Mouse (Mus musculus) spleen, adult 2 months (tissue): Measurements from ENCODE around the gene Zfp628. TPM values are rescaled to one million over a fixed set of nuclear protein-coding genes. Genes with fewer than 3 reads are reported as not detected.
A peak's percentile ranks its signal among the peaks of the same experiment; 100 is the strongest.

Experiments
- DNase-seq, 2 experiments: peaks; one replicate each; pipeline versions ENCODE4 v3.0.0 to v3.0.0-alpha.2; 2012 to 2021; ENCODE audit warnings: low spot score in 2 of 2, low read depth in 1 of 2
- H3K27ac ChIP-seq: fragments of 200-500 bp; 2 replicates; pipeline ENCODE4 v1.5.1; 2012; ENCODE audit warnings: low read length, inconsistent platforms; ENCODE audit not compliant: insufficient read depth
- H3K27me3 ChIP-seq: fragments of 200-500 bp; 2 replicates; pipeline ENCODE4 v1.6.1; 2012; ENCODE audit warnings: mild to moderate bottlenecking, moderate library complexity, low read length, inconsistent platforms; ENCODE audit not compliant: control insufficient read depth, insufficient read depth
- H3K36me3 ChIP-seq: fragments of 200-500 bp; 2 replicates; pipeline ENCODE4 v1.6.1; 2012; ENCODE audit warnings: mild to moderate bottlenecking, low read length, inconsistent platforms; ENCODE audit not compliant: control insufficient read depth, insufficient read depth
- H3K4me1 ChIP-seq: fragments of 200-500 bp; 2 replicates; pipeline ENCODE4 v1.6.1; 2011; ENCODE audit warnings: inconsistent platforms; ENCODE audit not compliant: control insufficient read depth, insufficient read depth, insufficient read length
- H3K4me3 ChIP-seq: fragments of 200-500 bp; 2 replicates; pipeline ENCODE4 v1.5.1; 2011; ENCODE audit warnings: mild to moderate bottlenecking, inconsistent platforms; ENCODE audit not compliant: insufficient read depth, insufficient read length; ENCODE audit errors: extremely low read depth
- CTCF ChIP-seq: fragments of 200-500 bp; IDR thresholded peaks from 2 replicates; pipeline ENCODE4 v1.5.1; 2011; ENCODE audit warnings: mild to moderate bottlenecking, inconsistent platforms; ENCODE audit not compliant: insufficient read depth, insufficient read length, insufficient replicate concordance; ENCODE audit errors: extremely low read depth
- POLR2A ChIP-seq: fragments of 200-500 bp; IDR thresholded peaks from 2 replicates; pipeline ENCODE4 v1.6.1; 2011; ENCODE audit warnings: low read depth, low read length, inconsistent platforms
- WGBS: fragments of 180-500 bp; shearing (Covaris S2); methylation state at CpG from one replicate; pipeline ENCODE4 v1.1.7; 2018; 5-methylcytosine and 5-hydroxymethylcytosine counted together
- polyA plus RNA-seq: library from polyadenylated mRNA; depleted of rRNA; stranded (reverse); fragments of >200 nt; gene quantifications from 2 replicates; pipeline ENCODE4 v1.2.3, GENCODE M21; 2012; rRNA removed

Gene Zfp628
- polyA plus RNA-seq = 19.2 and 26.9 TPM in 2 replicates

DNA sequence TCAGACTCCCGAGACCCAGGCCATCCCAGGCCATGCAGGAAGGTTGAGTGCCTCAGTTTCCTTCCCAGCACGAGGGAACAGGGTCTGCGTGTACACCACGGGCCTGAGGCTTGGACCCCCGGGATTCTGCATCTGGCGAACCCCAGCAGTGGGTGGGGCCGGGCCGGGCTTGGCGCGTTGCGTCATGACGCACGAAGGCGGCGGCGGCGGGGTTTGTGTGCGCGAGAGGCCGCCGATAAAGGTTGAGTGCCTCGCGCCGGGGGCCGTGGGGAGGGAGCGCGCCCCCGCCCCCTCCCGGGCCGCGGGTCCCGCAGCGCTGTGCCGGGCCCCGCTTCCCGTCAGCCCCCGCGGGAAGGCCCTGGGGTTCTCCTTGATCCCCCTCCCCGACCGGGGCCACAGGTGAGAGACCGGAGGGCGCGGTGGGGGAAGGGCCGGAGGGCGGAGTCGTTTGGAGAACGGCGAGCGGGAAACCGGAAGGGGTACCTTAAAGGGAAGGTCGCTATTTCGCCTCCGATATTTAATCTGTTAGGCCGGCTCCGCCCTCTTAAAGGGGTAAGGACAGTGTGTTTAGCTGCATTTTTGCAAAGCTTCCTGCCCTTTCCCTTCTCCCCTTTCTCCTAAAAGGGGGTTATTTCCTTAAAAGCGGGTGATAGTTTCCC, at the start of gene Zfp628:
Zfp628 (plus strand) TSS at position 211 of the 659 bp plus-strand sequence.
- Histone ChIP-seq H3K36me3 (peaks cover 20% of the 10 kb centered on the region), H3K27me3 (no peaks in the 10 kb centered on the region), H3K4me1 (peaks cover 6% of the 10 kb centered on the region; the same call in 1 of the 2 replicates), H3K27ac (peak within 1 kb of the TSS; percentile 82), H3K4me3 (peak within 1 kb of the TSS; percentile 91)
- peak; percentile 87 to 89 for DNase-seq
- WGBS = 1% methylated on average over 56 of the region's 56 CpGs
- TF ChIP-seq POLR2A (peak; percentile 67), CTCF (no peak)

DNA sequence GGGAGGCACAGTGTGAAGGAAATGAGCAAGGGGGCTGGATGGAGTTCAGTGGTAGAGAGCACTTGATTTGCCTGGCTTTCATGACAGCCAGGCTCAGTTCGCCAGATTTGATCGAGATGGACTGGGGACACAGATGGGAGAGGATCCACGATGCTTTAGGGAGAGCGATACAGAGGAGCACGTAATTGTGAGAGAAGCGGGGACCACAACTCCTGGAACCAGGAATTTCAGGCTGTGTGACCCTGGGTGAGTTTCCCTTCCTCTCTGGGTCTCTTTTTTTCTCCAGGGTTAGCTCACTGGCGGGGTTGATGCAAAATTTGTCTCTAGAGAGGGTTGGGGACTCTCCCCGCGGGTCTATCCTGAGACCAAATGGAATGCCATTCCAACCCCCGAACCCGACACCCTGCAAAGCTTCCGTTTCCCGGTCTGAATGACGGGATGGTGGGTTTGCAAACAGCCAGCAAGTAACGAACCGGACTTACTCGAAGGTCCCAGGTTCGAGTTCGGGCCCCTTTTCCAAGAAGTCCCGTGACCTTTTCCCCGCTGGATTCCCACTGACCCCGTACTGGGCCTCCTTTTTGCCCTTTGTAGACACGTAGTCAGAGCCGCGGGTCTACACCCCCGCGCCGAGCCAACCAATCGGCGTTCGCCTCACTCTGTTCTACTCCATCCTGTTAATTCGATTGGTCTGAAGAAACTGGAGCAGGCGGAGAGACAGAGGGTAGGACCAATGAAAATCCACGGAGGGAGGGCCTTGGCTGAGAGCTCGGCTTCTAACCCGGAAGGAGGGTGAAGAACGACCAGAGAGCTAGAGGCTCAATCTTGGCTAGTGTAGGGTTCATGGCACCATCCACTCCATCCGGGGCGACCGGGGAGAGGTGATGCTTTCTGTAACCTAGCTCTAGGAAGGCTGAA, 49.2 kb upstream of the Zfp628 start:
- H3K27ac ChIP-seq = peak overlapping the region; percentile 92
- TF ChIP-seq POLR2A (peak; percentile 95), CTCF (no peak)
- H3K36me3 ChIP-seq = no peaks in the 10 kb centered on the region
- H3K27me3 ChIP-seq = no peaks in the 10 kb centered on the region
- peak; percentile 97 to 98 for DNase-seq
- H3K4me3 ChIP-seq = peak overlapping the region; percentile 90
- peaks cover 4% of the 10 kb centered on the region; the same call in 1 of the 2 replicates for H3K4me1 ChIP-seq
- 5% methylated on average over 40 of the region's 40 CpGs for WGBS

DNA sequence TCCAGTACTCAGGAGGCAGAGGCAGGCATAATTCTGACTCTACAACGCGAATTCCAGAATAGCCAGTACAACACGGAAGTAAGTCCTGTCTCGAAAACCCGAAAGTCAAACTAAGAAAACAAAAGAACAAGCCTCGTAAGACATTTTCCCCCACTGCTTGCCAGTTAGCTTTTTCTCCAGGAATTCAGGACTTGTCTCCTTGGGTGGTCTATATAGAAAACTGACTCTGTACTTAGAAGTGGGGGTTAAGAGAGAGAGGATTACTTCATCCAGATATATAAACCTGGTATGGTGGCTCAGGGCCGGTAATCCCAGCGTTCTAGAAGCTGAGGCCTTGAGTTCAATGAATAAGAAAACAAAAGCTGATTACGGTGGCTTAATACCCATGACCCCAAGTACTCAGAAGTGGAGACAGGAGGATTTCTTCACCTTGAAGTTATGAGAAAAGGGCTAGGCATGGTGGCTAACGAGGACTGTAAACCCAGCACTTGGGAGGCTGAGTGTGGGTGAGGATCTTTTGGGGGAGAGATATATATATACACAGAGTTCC, 48.3 kb upstream of the Zfp628 start:
- Histone ChIP-seq H3K27me3 (no peaks in the 10 kb centered on the region), H3K36me3 (no peaks in the 10 kb centered on the region), H3K4me3 (peak overlapping the region; percentile 90), H3K4me1 (peaks cover 4% of the 10 kb centered on the region; the same call in 1 of the 2 replicates), H3K27ac (peak overlapping the region; percentile 92)
- WGBS = 20% methylated on average over 10 of the region's 10 CpGs
- TF ChIP-seq CTCF (no peak), POLR2A (no peak)
- no peak for DNase-seq

DNA sequence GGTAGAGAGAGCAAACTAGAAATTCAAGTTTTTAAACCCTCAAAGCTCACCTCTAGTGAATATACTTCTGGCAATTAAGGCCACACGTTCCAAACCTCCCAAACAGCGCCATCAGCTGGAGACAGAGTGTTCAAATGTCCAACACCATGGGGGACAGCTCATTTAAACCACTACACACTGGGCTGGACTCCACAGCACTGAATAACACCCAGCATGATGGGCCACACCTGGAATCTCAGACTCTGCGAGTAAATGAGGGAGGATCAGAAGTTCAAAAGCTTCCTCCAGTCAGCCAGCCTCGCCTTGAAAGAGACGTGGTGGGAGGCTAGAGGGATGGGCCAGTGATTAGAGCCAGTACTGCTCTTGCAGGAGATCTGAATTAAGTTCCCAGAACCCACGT, 44.9 kb upstream of the Zfp628 start, which contains the start of gene Isoc2b:
Isoc2b (minus strand) TSS at position 126 of the 400 bp plus-strand sequence.
- H3K4me3 ChIP-seq = no peak within 1 kb of the TSS
- no peak for TF ChIP-seq POLR2A
- no peak for TF ChIP-seq CTCF
- H3K36me3 ChIP-seq = no peaks in the 10 kb centered on the region
- H3K4me1 ChIP-seq = peaks cover 4% of the 10 kb centered on the region; the same call in 1 of the 2 replicates
- DNase-seq = no peak
- 72% methylated on average over 6 of the region's 6 CpGs for whole genome bisulfite sequencing
- no peaks in the 10 kb centered on the region for H3K27me3 ChIP-seq
- no peak within 1 kb of the TSS for H3K27ac ChIP-seq

DNA sequence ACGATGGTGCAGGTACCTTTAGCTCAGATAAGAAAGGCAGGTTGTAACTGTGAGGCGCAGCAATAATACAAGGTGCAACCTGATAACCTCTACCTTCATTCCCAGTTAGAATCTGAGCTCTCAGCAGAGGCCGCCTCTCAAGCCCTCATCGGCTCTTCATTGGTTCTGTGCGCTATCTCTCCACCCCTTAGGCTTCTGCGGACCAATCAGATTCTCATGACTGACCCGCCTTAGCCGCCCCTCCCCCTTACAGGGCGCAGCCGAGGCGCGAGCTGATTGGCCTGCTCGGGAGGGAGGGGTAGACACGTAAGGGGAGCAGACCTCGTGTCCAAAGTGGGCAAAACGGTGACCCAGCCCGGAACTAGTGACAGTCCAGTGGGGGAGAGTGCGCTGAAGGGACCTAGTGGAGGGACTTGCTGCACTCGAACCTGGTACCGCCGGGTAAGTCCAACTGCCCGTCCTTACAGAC, 38.2 kb upstream of the Zfp628 start, which contains the start of gene Isoc2a:
Isoc2a (plus strand) TSS at position 401 of the 469 bp plus-strand sequence.
- no peaks in the 10 kb centered on the region for H3K27me3 ChIP-seq
- H3K4me3 ChIP-seq = peak within 1 kb of the TSS; percentile 69
- H3K36me3 ChIP-seq = no peaks in the 10 kb centered on the region
- TF ChIP-seq POLR2A (peak; percentile 93), CTCF (no peak)
- peaks cover 8% of the 10 kb centered on the region; the same call in 1 of the 2 replicates for H3K4me1 ChIP-seq
- peak; percentile 87 to 88 for DNase-seq
- under 1% methylated on average over 22 of the region's 22 CpGs for WGBS
- H3K27ac ChIP-seq = peak within 1 kb of the TSS; percentile 53

DNA sequence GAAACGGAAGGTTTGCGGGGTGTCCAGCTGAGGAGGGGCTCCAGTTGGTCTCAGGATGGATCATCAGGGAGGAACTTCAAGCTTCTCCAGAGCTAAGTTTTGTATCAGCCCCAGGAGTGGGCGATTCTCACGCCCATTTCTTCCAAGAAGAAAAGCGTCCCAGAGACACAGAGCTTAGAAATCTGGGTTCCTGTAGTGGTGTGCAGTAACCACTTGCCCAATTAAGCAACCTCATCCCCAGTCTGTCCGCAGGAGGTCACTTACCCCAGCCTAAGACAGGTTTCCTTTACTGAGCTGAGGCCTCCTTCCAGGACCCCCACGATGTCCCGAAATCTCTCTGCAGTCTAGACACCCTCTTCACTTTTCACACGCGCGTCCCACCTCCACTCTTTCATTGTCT, 37.8 kb upstream of the Zfp628 start:
- Histone ChIP-seq H3K36me3 (no peaks in the 10 kb centered on the region), H3K4me1 (peaks cover 8% of the 10 kb centered on the region; the same call in 1 of the 2 replicates), H3K27ac (peak overlapping the region; percentile 53), H3K27me3 (no peaks in the 10 kb centered on the region), H3K4me3 (peak overlapping the region; percentile 69)
- DNase-seq = no peak
- TF ChIP-seq POLR2A = no peak
- no peak for TF ChIP-seq CTCF
- WGBS = 1% methylated on average over 11 of the region's 11 CpGs
